Mouse (Mus musculus): Measurements from ENCODE around the gene Phactr3. TPM values are rescaled to one million over a fixed set of nuclear protein-coding genes. Genes with fewer than 3 reads are reported as not detected.

Gene Phactr3
- total and polyA plus RNA-seq, 3 experiments, result 0.39 to 1.3 (median 0.64) TPM

- no peaks in the 10 kb centered on the region for H3K27me3 ChIP-seq (ENCODE audit: control insufficient read depth, insufficient read depth, low read length)
- DNase-seq, result no peak
- no peaks in the 10 kb centered on the region for H3K36me3 ChIP-seq (ENCODE audit: control insufficient read depth, insufficient read depth, low read length)
- no peak overlapping the region for H3K4me3 ChIP-seq
- no peaks in the 10 kb centered on the region for H3K4me1 ChIP-seq (ENCODE audit: control insufficient read depth, insufficient read depth, low read length)
- intact Hi-C loops (cut with DNase I), result no loop called here
- no peaks in the 10 kb centered on the region for H3K79me2 ChIP-seq (replicated peaks; ENCODE audit: control insufficient read depth, insufficient read depth, low read length)
- H3K27ac ChIP-seq, result no peak overlapping the region
- WGBS, result 57% methylated on average over 5 of the region's 5 CpGs
- no peak overlapping the region for H3K9ac ChIP-seq (ENCODE audit: low read depth, low read length)
- no peak for TF ChIP-seq EP300 (IDR thresholded peaks at IDR 0.05; ENCODE audit: insufficient read depth, low read depth, low read length)
- no peak for TF ChIP-seq CTCF (IDR thresholded peaks at IDR 0.05)
- no peak for TF ChIP-seq POLR2A (IDR thresholded peaks at IDR 0.05; ENCODE audit: insufficient read depth, low read depth, low read length)
These were observed 35.4 kb downstream of the Phactr3 start for GRCm38 (mm10) chr2:178154129-178154528.

- Histone ChIP-seq H3K27me3 (ENCODE audit: control insufficient read depth, insufficient read depth, low read length) (no peaks in the 10 kb centered on the region), H3K4me1 (ENCODE audit: control insufficient read depth, insufficient read depth, low read length) (no peaks in the 10 kb centered on the region), H3K27ac (no peak overlapping the region), H3K4me3 (no peak overlapping the region), H3K79me2 (replicated peaks; ENCODE audit: control insufficient read depth, insufficient read depth, low read length) (no peaks in the 10 kb centered on the region), H3K9ac (ENCODE audit: low read depth, low read length) (no peak overlapping the region), H3K36me3 (ENCODE audit: control insufficient read depth, insufficient read depth, low read length) (no peaks in the 10 kb centered on the region)
- TF ChIP-seq CTCF (IDR thresholded peaks at IDR 0.05), result no peak
- intact Hi-C loops (cut with DNase I), result no loop called here
- DNase-seq, result no peak
- WGBS, result 59% methylated on average over 4 of the region's 4 CpGs
These were observed 35.8 kb downstream of the Phactr3 start for GRCm38 (mm10) chr2:178154576-178154975.

GRCm38 (mm10) chr2:178155176-178155916 lies 36.6 kb downstream of the Phactr3 start:
- intact Hi-C loops (cut with DNase I), result no loop called here
- 67% methylated on average over 8 of the region's 8 CpGs for WGBS
- no peak for TF ChIP-seq POLR2A (IDR thresholded peaks at IDR 0.05; ENCODE audit: insufficient read depth, low read depth, low read length)
- TF ChIP-seq EP300 (IDR thresholded peaks at IDR 0.05; ENCODE audit: insufficient read depth, low read depth, low read length), result no peak
- no peak for TF ChIP-seq CTCF (IDR thresholded peaks at IDR 0.05)

GRCm38 (mm10) chr2:178155917-178156282 lies 37.1 kb downstream of the Phactr3 start:
- TF ChIP-seq EP300 (IDR thresholded peaks at IDR 0.05; ENCODE audit: insufficient read depth, low read depth, low read length) (0 out of 2 replicates have a peak, but pooled peaks have one; percentile 58), CTCF (IDR thresholded peaks at IDR 0.05) (no peak), POLR2A (IDR thresholded peaks at IDR 0.05; ENCODE audit: insufficient read depth, low read depth, low read length) (no peak)
- H3K9ac ChIP-seq (ENCODE audit: low read depth, low read length), result no peak overlapping the region
- H3K4me3 ChIP-seq, result no peak overlapping the region
- 38% methylated on average over 1 of the region's 1 CpGs for WGBS
- H3K27me3 ChIP-seq (ENCODE audit: control insufficient read depth, insufficient read depth, low read length), result no peaks in the 10 kb centered on the region
- no peak overlapping the region for H3K27ac ChIP-seq
- H3K79me2 ChIP-seq (replicated peaks; ENCODE audit: control insufficient read depth, insufficient read depth, low read length), result no peaks in the 10 kb centered on the region
- intact Hi-C loops (cut with DNase I), result no loop called here
- peak; percentile 53 to 65 for DNase-seq
- H3K4me1 ChIP-seq (ENCODE audit: control insufficient read depth, insufficient read depth, low read length), result no peaks in the 10 kb centered on the region
- H3K36me3 ChIP-seq (ENCODE audit: control insufficient read depth, insufficient read depth, low read length), result no peaks in the 10 kb centered on the region

More at GRCm38 (mm10) chr2:178155176-178155916, 36.6 kb downstream of the Phactr3 start:
- Histone ChIP-seq H3K36me3 (ENCODE audit: control insufficient read depth, insufficient read depth, low read length) (no peaks in the 10 kb centered on the region), H3K4me1 (ENCODE audit: control insufficient read depth, insufficient read depth, low read length) (no peaks in the 10 kb centered on the region), H3K9ac (ENCODE audit: low read depth, low read length) (no peak overlapping the region), H3K27ac (no peak overlapping the region), H3K27me3 (ENCODE audit: control insufficient read depth, insufficient read depth, low read length) (no peaks in the 10 kb centered on the region), H3K79me2 (replicated peaks; ENCODE audit: control insufficient read depth, insufficient read depth, low read length) (no peaks in the 10 kb centered on the region), H3K4me3 (no peak overlapping the region)
- DNase-seq, result no peak

- intact Hi-C loops (cut with DNase I), result no loop called here
- WGBS, result 86% methylated on average over 12 of the region's 12 CpGs
- no peak overlapping the region for H3K27ac ChIP-seq
- H3K36me3 ChIP-seq (ENCODE audit: control insufficient read depth, insufficient read depth, low read length), result no peaks in the 10 kb centered on the region
- no peaks in the 10 kb centered on the region for H3K27me3 ChIP-seq (ENCODE audit: control insufficient read depth, insufficient read depth, low read length)
- H3K4me3 ChIP-seq, result no peak overlapping the region
- H3K9ac ChIP-seq (ENCODE audit: low read depth, low read length), result no peak overlapping the region
- H3K79me2 ChIP-seq (replicated peaks; ENCODE audit: control insufficient read depth, insufficient read depth, low read length), result no peaks in the 10 kb centered on the region
- no peaks in the 10 kb centered on the region for H3K4me1 ChIP-seq (ENCODE audit: control insufficient read depth, insufficient read depth, low read length)
- DNase-seq, result no peak
- no peak for TF ChIP-seq EP300 (IDR thresholded peaks at IDR 0.05; ENCODE audit: insufficient read depth, low read depth, low read length)
- no peak for TF ChIP-seq CTCF (IDR thresholded peaks at IDR 0.05)
These were observed 40.2 kb downstream of the Phactr3 start for GRCm38 (mm10) chr2:178158936-178159335.

GRCm38 (mm10) chr2:178163981-178164380 lies 45.2 kb downstream of the Phactr3 start:
- Histone ChIP-seq H3K27ac (no peak overlapping the region), H3K4me1 (ENCODE audit: control insufficient read depth, insufficient read depth, low read length) (no peaks in the 10 kb centered on the region), H3K79me2 (replicated peaks; ENCODE audit: control insufficient read depth, insufficient read depth, low read length) (no peaks in the 10 kb centered on the region), H3K4me3 (no peak overlapping the region), H3K9ac (ENCODE audit: low read depth, low read length) (no peak overlapping the region), H3K27me3 (ENCODE audit: control insufficient read depth, insufficient read depth, low read length) (no peaks in the 10 kb centered on the region), H3K36me3 (ENCODE audit: control insufficient read depth, insufficient read depth, low read length) (no peaks in the 10 kb centered on the region)
- DNase-seq, result no peak
- 92% methylated on average over 1 of the region's 1 CpGs for WGBS
- intact Hi-C loops (cut with DNase I), result no loop called here
- TF ChIP-seq EP300 (IDR thresholded peaks at IDR 0.05; ENCODE audit: insufficient read depth, low read depth, low read length), result no peak
- no peak for TF ChIP-seq CTCF (IDR thresholded peaks at IDR 0.05)
- TF ChIP-seq POLR2A (IDR thresholded peaks at IDR 0.05; ENCODE audit: insufficient read depth, low read depth, low read length), result no peak

All from heart, adult 2 months (tissue).